Mouse (Mus musculus): ENCODE results near the gene Gnat1.

DNA sequence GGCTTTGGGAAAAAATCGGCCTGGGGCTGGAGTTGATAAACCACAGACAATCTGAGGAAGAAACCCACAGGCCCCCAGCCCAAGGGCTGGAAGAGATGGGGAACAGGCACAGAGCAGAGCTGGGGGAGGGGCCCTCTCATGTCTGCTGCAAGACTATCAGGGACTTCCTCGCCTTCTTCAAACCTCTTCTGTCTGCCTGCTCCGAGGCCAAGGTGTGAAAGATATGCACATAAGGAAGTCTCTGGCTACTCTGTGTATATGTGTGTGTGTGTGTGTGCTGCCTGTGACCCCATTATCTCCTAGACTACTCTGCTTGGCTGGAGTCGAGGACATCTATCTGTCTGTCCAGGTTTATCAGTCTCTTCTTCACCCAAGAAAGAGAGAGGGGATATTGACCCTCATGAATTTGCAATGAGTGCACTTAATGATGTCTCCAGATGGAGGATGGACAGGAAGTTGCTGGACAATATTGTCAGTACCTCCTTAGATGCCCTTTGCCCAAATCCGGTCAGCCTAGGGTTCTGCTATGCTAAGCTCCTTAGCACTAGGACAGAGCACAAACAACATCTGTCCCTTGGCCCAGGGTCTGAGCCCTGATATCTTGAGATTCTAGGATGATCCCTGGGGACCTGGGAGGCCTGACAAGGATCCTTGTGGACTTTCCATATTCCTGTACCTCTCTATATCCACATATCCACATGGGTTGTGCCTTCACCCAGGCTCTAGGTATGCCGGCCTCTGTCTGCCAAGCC, 49.6 kb upstream of the Gnat1 start:
- TF ChIP-seq CTCF (IDR thresholded peaks at IDR 0.05) (no peak), EP300 (IDR thresholded peaks at IDR 0.05) (no peak)
